Mouse (Mus musculus): ENCODE data around the gene Bcl10.

DNA sequence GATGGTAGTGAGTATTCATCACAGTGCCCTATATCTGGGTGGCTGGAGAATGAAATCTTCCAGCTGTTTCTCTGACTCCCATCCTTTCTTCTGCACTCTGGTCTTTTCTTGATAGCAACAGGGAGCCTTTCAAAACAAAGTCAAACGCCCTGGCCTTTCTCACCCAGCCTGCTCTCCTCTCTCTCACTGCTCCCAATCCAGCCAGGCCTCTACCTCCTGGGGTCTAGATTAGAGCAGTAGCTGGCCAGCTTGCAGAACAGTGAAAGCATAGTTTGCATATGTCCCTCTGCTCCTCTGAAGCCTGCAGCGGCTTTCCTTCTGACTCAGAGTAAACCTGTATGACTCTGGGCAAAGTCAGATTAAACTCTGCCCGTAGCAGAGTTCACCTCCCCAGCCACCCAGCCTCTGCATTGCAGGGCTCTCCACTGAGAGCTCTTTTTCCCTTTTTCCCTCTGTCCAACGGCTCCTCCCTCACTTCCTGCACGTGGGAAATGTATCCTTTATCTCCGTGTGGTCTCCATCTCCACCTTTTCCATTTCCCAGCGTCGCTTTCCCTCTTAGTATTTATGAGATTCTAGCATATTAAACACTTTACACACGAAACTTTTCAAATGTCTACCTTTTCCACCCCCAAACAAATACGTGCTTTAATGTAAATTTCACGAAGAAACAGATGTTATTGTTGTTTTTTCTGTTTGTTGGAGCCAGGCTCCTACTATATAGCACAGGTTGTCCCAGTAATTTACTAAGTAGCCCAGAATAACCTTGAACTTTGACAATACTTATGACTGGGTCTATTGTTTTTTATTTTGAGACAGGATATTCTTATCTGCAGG lies at the start of gene Bcl10:
- TF ChIP-seq EP300 (optimal IDR thresholded peaks at IDR 0.05) (no peak), CTCF (IDR thresholded peaks at IDR 0.05; ENCODE audit: low read depth) (no peak)
